Mouse (Mus musculus) heart, embryonic 16.5 days (tissue): Measurements from ENCODE around the gene Tmem184a. TPM values are rescaled to one million over a fixed set of nuclear protein-coding genes. Genes with fewer than 3 reads are reported as not detected.

Experiments
- ATAC-seq: fragments of 200-750 bp; cut with Nextera tagmentation; replicated peaks from 2 replicates; pipeline ENCODE4 v1.8.0; 2017; ENCODE audit warnings: moderate number of reproducible peaks; ENCODE audit not compliant: insufficient read depth, low FRiP score; ENCODE audit errors: extremely low read depth
- H3K27ac ChIP-seq: fragments of 300-500 bp; sonication (generic); 2 replicates; pipeline ENCODE4 v1.5.1; 2014; ENCODE audit warnings: mild to moderate bottlenecking, low read length, control low read depth, moderate library complexity
- H3K27me3 ChIP-seq: fragments of 300-500 bp; sonication (generic); 2 replicates; pipeline ENCODE4 v1.6.1; 2014; ENCODE audit warnings: low read length, mixed read lengths; ENCODE audit not compliant: control insufficient read depth, insufficient read depth
- H3K36me3 ChIP-seq: fragments of 300-500 bp; sonication (generic); 2 replicates; pipeline ENCODE4 v1.6.1; 2014; ENCODE audit not compliant: control insufficient read depth, insufficient read depth
- H3K4me1 ChIP-seq: fragments of 300-500 bp; sonication (generic); 2 replicates; pipeline ENCODE4 v1.6.1; 2014; ENCODE audit warnings: low read length, mixed read lengths; ENCODE audit not compliant: control insufficient read depth, insufficient read depth
- H3K4me2 ChIP-seq: fragments of 300-500 bp; sonication (generic); 2 replicates; pipeline ENCODE4 v1.6.1; 2014; ENCODE audit warnings: low read depth, mild to moderate bottlenecking, control low read depth, low read length
- H3K4me3 ChIP-seq: fragments of 300-500 bp; sonication (generic); 2 replicates; pipeline ENCODE4 v1.5.1; 2014; ENCODE audit warnings: mild to moderate bottlenecking, control low read depth, low read length
- H3K9ac ChIP-seq: fragments of 300-500 bp; sonication (generic); 2 replicates; pipeline ENCODE4 v1.6.1; 2014; ENCODE audit warnings: low read length, control low read depth
- H3K9me3 ChIP-seq: fragments of 300-500 bp; sonication (generic); replicated peaks from 2 replicates; pipeline ENCODE4 v1.6.1; 2016; ENCODE audit warnings: low read length; ENCODE audit not compliant: control insufficient read depth
- whole genome bisulfite sequencing: fragments of 180-500 bp; shearing (Covaris S2); extraction: QIAGEN DNeasy Blood & Tissue Kit; methylation state at CpG from one replicate; pipeline ENCODE4 v1.1.7; 2014; 5-methylcytosine and 5-hydroxymethylcytosine counted together
- polyA plus RNA-seq: library from polyadenylated mRNA; unstranded; fragments of >200 nt; fragmentation: Nextera tagmentation; extraction: Ambion mirVana; gene quantifications from 2 replicates; pipeline ENCODE4 v1.2.1, GENCODE M21; 2015

The Tmem184a gene
- polyA plus RNA-seq, 1 experiment from 2014 or later: 0.46 TPM

DNA sequence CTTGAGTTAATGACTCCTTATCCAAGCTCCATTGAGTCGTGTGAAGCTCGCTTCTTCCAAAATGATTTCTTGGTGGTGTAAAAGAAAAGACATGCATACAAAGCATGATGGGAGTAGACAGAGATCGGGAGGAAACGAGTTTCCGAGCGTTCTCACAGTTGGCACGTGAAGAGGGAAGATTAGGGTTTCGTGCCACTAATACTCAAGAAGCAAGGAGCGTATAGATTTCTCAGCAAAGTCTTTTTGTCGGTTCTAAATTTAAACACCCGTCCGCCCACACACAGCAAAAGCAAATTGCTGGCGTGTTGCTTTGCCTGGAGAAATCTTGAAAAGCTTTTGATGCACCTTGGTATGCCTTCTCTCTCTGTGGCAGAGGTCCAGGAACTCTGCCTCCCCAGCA is 9.7 kb upstream of the Tmem184a start:
- Histone ChIP-seq H3K27me3 (no peaks in the 10 kb centered on the region), H3K9me3 (no peaks in the 10 kb centered on the region), H3K36me3 (no peaks in the 10 kb centered on the region), H3K4me1 (peaks cover 11% of the 10 kb centered on the region), H3K9ac (no peak overlapping the region), H3K27ac (no peak overlapping the region), H3K4me3 (no peak overlapping the region), H3K4me2 (no peak overlapping the region)
- 66% methylated on average over 13 of the region's 13 CpGs for WGBS
- ATAC-seq: no peak

DNA sequence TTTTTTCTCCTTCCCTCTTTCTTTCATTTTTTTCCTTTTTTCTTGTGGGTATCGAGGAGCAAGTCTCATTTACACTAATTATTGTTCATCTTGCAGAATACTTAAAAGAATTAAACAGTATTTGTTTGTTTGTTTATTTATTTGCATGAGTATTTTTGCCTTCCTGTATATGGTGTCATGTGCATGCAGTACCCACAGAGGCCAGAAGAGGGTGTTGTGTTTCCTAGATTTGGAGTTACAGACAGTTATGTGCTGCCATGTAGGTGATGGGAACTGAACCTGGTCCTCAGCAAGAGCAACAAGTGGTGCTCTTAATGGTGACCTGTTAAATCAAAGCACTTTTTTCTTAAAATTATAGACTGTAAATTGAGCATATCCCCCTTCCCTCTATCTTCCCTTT is 7.9 kb upstream of the Tmem184a start:
- no peak for ATAC-seq
- no peak overlapping the region for H3K4me2 ChIP-seq
- peaks cover 10% of the 10 kb centered on the region for H3K36me3 ChIP-seq
- H3K9ac ChIP-seq: no peak overlapping the region
- H3K27ac ChIP-seq: no peak overlapping the region
- 92% methylated on average over 1 of the region's 1 CpGs for WGBS
- peaks cover 11% of the 10 kb centered on the region for H3K4me1 ChIP-seq
- H3K9me3 ChIP-seq: no peaks in the 10 kb centered on the region
- H3K4me3 ChIP-seq: no peak overlapping the region
- H3K27me3 ChIP-seq: no peaks in the 10 kb centered on the region

DNA sequence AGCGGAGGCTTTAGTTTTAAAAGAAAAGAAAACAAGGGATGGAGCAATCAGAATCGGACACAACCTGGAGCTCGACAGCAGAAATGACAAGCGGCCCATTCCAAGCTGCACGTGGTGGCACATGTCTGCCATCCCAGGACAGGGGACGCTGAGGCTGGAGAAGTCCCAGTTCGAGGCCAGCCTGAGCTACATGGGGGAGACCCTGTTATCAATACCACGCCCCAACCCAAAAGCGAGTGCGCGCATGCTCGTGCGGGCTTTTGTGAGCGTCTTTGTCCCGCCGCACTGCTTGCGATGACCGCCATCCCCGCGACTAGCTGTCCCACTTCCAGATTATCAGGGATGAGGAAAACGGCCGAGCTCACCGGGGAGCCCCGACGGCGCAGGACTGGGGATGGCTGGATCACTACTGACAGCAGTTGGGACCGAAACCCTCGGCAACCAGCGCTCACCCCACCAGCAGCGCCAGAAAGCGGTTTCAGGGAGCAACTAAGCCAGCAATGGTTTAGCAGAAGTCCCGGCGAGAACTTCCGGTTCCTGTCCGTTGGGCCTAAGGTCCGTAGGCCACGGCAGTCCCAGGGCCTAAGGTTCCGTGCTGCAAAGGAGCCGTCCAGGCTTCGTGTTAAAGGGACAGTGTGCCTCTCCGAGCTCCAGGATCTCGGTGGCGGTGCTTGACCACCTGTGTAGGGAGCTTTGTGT is 6.8 kb upstream of the Tmem184a start, which contains the start of the genes Gm26938 and Psmg3:
Gm26938 (minus strand) TSS at position 51 of the 699 bp plus-strand sequence.
Psmg3 (minus strand) TSS at position 529 of the 699 bp plus-strand sequence.
- H3K27me3 ChIP-seq: no peaks in the 10 kb centered on the region
- peak within 1 kb of the TSS; percentile 63 for H3K27ac ChIP-seq
- peak within 1 kb of the TSS; percentile 88 for H3K4me2 ChIP-seq
- peak within 1 kb of the TSS; percentile 93 for H3K4me3 ChIP-seq
- H3K4me1 ChIP-seq: peaks cover 11% of the 10 kb centered on the region
- peaks cover 14% of the 10 kb centered on the region for H3K36me3 ChIP-seq
- H3K9ac ChIP-seq: peak within 1 kb of the TSS; percentile 91
- H3K9me3 ChIP-seq: no peaks in the 10 kb centered on the region
- ATAC-seq: peak; percentile 82
- under 1% methylated on average over 43 of the region's 43 CpGs for WGBS

DNA sequence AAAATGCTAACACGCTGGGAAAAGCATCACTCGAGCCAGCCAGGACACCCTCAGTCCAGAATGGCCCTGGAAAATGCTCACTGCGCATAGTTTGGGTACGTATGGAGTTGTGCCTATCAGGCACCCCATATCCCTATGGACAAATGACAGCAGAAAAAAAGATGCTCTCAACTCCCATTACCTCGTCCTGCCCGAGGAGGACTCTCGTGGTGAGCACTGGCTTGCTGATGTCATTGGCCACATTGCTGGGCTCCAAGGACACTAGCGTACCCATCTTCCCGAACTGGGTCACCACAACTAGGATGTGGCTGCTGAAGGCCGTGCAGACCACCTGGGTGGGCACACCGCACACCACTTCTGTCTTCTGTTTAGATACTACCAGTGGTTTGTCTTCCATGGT is 6.2 kb upstream of the Tmem184a start:
- H3K27me3 ChIP-seq: no peaks in the 10 kb centered on the region
- no peak for ATAC-seq
- H3K9me3 ChIP-seq: no peaks in the 10 kb centered on the region
- WGBS: 40% methylated on average over 11 of the region's 11 CpGs
- H3K4me1 ChIP-seq: peaks cover 11% of the 10 kb centered on the region
- H3K36me3 ChIP-seq: peaks cover 14% of the 10 kb centered on the region
- no peak overlapping the region for H3K27ac ChIP-seq
- H3K9ac ChIP-seq: peak overlapping the region; percentile 91
- H3K4me2 ChIP-seq: peak overlapping the region; percentile 88
- peak overlapping the region; percentile 93 for H3K4me3 ChIP-seq

DNA sequence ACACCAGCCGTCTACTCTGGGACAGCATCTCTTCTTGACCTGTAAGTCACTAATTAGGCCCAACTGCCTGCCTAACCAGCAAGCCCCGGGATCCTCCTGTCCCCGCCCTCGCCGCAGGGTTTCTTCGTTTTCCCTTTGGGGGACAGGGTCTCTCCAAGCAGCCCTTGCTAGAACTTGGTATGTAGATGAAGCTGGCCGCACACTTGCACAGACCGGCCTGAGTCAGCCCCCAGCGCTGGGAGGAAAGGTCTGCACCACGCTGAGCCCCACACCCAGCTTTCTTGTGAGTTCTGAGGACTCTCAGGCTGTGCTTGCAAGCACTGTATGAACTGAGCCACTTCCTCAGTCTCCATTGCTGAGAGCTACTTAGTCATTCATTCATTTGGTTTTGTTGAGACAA is 4.8 kb upstream of the Tmem184a start:
- no peak overlapping the region for H3K27ac ChIP-seq
- H3K4me1 ChIP-seq: peaks cover 11% of the 10 kb centered on the region
- no peak overlapping the region for H3K4me3 ChIP-seq
- H3K4me2 ChIP-seq: no peak overlapping the region
- H3K36me3 ChIP-seq: peaks cover 14% of the 10 kb centered on the region
- WGBS: 90% methylated on average over 10 of the region's 10 CpGs
- no peaks in the 10 kb centered on the region for H3K27me3 ChIP-seq
- ATAC-seq: no peak
- no peaks in the 10 kb centered on the region for H3K9me3 ChIP-seq
- no peak overlapping the region for H3K9ac ChIP-seq

DNA sequence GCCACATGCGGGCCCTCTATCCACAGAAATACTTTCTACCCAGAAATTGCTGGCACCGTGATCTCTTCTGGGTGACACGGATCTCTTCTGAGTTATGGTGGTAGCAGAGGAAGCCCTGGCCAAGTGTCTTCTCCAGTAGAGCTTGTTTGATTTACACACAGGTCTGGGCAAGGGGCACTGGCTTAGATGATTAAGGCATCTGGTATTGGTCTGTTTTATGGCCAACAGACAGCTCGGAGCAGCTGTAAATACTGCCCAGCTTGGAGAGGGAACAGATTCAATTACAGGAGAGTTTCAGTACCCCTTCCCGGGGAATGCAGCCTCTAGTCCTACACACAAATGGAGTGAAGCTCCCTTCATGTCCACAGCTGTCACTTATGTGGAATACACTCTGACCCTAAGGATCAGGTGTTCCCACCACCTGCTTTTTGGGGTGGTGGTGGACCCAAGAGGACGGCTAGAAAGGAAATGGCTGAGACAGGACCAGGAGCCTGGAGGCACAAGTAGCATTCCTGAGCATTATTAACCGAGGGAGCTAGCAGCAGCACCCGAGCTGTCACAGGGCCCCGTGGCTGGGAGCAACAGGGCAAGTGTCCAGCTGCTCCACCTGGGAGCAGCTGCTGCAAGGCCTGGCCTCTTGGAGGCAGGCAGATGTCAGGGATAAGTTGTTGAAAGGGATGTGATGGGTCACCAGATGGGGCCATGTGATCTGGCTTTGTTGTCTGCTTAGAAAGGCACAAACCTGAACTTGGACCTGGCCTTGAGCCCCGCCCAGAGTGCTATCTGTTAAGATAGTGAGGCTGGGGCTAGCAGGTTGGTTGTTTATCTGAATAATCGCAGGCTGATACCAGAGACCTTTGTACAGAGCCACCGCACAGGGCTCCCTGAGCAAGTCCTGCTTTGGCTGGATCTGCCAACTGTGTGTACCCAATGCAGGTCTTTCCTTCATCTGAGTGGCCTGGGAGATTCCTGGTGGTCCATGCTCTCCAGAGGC is 2.0 kb upstream of the Tmem184a start:
- Histone ChIP-seq H3K27ac (no peak overlapping the region), H3K27me3 (no peaks in the 10 kb centered on the region), H3K36me3 (peaks cover 14% of the 10 kb centered on the region), H3K9me3 (no peaks in the 10 kb centered on the region), H3K4me1 (peaks cover 11% of the 10 kb centered on the region), H3K4me2 (no peak overlapping the region), H3K9ac (no peak overlapping the region), H3K4me3 (no peak overlapping the region)
- no peak for ATAC-seq
- 75% methylated on average over 12 of the region's 12 CpGs for WGBS

DNA sequence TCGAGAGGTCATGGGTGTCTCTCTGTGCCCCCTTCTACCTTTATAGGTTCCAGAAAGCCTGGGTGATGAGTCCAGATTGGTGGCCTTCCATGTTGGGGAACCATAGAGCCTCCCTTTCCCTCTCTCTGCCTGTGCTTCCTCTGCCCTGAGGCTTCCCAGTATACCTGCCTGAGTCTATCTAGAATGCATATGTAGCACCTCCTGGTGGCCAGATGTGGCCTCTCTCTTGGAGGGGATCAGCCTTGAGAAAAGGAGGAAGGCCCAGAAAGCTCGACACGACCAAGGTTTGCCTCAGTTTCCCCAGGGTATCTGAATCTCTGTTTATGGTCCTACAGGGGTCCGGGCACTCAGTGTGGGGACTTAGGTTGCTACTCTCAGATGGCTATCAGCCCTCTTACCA is 916 bp downstream of the Tmem184a start:
- Histone ChIP-seq H3K27me3 (peaks cover 4% of the 10 kb centered on the region), H3K27ac (no peak overlapping the region), H3K36me3 (peaks cover 14% of the 10 kb centered on the region), H3K4me3 (no peak overlapping the region), H3K9me3 (no peaks in the 10 kb centered on the region), H3K4me1 (peaks cover 4% of the 10 kb centered on the region; the same call in 1 of the 2 replicates), H3K9ac (no peak overlapping the region), H3K4me2 (no peak overlapping the region)
- ATAC-seq: no peak; the same call in 1 of the 2 replicates
- WGBS: 45% methylated on average over 4 of the region's 4 CpGs

DNA sequence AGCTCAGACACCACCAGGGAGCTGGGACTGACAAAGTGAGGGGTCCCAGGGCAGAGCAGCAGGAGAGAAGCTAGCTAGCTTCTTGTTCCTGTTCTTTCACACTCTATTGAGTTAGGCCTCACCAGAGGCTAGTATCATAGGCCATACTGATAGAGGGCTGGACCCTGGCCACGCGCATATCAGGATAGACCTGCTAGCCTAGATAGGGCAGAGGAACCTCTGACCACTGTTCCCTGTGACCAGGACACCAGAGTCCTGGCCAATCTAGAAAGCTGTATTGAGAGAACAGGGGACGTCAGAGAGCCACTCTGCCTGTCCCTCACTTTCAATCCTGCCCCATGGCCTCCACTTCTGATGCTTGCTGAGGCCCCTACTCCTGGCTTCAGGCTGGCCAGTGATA is 1.7 kb downstream of the Tmem184a start:
- Histone ChIP-seq H3K9me3 (no peaks in the 10 kb centered on the region), H3K4me1 (peaks cover 4% of the 10 kb centered on the region; the same call in 1 of the 2 replicates), H3K9ac (no peak overlapping the region), H3K4me3 (no peak overlapping the region), H3K4me2 (no peak overlapping the region), H3K36me3 (peaks cover 9% of the 10 kb centered on the region), H3K27me3 (peaks cover 4% of the 10 kb centered on the region), H3K27ac (no peak overlapping the region)
- no peak for ATAC-seq
- 65% methylated on average over 3 of the region's 3 CpGs for WGBS

DNA sequence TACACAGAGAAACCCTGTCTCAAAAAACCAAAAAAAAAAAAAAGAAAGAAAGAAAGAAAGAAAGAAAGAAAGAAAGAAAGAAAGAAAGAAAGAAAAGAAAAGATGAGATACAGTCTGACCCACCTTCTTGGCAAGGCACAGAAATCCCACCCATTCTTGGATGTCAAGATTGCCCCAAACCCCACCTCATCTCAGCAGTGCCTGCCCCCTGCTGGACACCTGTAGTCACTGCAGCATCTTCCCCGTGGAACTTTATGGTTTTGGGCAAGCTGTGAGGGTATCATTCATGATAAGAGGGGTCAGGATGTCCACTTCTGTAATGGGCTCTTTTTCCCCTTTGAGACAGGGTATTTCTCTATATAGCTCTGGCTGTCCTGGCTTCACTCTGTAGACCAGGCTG is 2.4 kb downstream of the Tmem184a start:
- no peak overlapping the region for H3K4me2 ChIP-seq
- H3K27me3 ChIP-seq: peaks cover 4% of the 10 kb centered on the region
- H3K9ac ChIP-seq: no peak overlapping the region
- no peak overlapping the region for H3K4me3 ChIP-seq
- no peak overlapping the region for H3K27ac ChIP-seq
- peaks cover 2% of the 10 kb centered on the region for H3K36me3 ChIP-seq
- H3K4me1 ChIP-seq: peaks cover 4% of the 10 kb centered on the region; the same call in 1 of the 2 replicates
- ATAC-seq: no peak
- H3K9me3 ChIP-seq: no peaks in the 10 kb centered on the region
- 0% methylated on average over 1 of the region's 1 CpGs for WGBS
